Comparison of ENCODE assay signal across 7 mouse cellular contexts in genomic region chr12:113142021-113142975, GRCm38 (mm10). TPM values are rescaled to one million over a fixed set of nuclear protein-coding genes. Genes with fewer than 3 reads are reported as not detected.
DNase-seq lines count a peak whose midpoint lies in the region; ATAC-seq and TF ChIP-seq lines count a peak whose summit lies in the region.

No protein-coding gene starts in this region.

- peak overlapping the region; percentile 77 for H3K27ac ChIP-seq in hindbrain, embryonic 16.5 days (ENCODE audit: low read depth, low read length)
- H3K27ac ChIP-seq in limb, embryonic 10.5 days = peak overlapping the region; percentile 53; the same call in 1 of the 2 replicates
- peak overlapping the region; percentile 52 for H3K27ac ChIP-seq in midbrain, embryonic 13.5 days

- H3K4me1 ChIP-seq in hindbrain, embryonic 16.5 days (ENCODE audit: control insufficient read depth, insufficient read depth, low read depth, low read length) = peaks cover 45% of the 10 kb centered on the region
- peaks cover 56% of the 10 kb centered on the region for H3K4me1 ChIP-seq in limb, embryonic 10.5 days
- H3K4me1 ChIP-seq in midbrain, embryonic 13.5 days (replicated peaks) = peaks cover 54% of the 10 kb centered on the region

- no peak for TF ChIP-seq CTCF in Patski (IDR thresholded peaks at IDR 0.05)

- in situ Hi-C loops in Patski (cut with MboI; ENCODE audit: low pct_unique_long_range_greater_than_20kb) = no loop called here

- H3K9me3 ChIP-seq in hindbrain, embryonic 16.5 days (ENCODE audit: control insufficient read depth, low read length) = no peaks in the 10 kb centered on the region
- H3K9me3 ChIP-seq in limb, embryonic 10.5 days (replicated peaks) = no peaks in the 10 kb centered on the region
- no peaks in the 10 kb centered on the region for H3K9me3 ChIP-seq in midbrain, embryonic 13.5 days

- peak; percentile 33 for ATAC-seq in Patski
- peak; percentile 6 for ATAC-seq in hindbrain, embryonic 16.5 days
- ATAC-seq in midbrain, embryonic 13.5 days = no peak
- no peak for ATAC-seq in monocyte, adult 5-6 weeks (replicated peaks; ENCODE audit: insufficient number of reproducible peaks, low FRiP score, low TSS enrichment, poor library complexity, severe bottlenecking)

- CTCF ChIA-PET in Patski (lab: Charles Lee) = interaction anchor here (1.0 to 2.0 kb wide), 2 partner anchors 9 to 13 kb away, joined by 3 to 5 read pairs; no protein-coding TSS in a partner anchor

- H3K36me3 ChIP-seq in hindbrain, embryonic 16.5 days (ENCODE audit: control insufficient read depth, insufficient read depth, low read length) = no peaks in the 10 kb centered on the region; the same call in 1 of the 2 replicates
- H3K36me3 ChIP-seq in limb, embryonic 10.5 days = peaks cover 20% of the 10 kb centered on the region
- peaks cover 36% of the 10 kb centered on the region for H3K36me3 ChIP-seq in midbrain, embryonic 13.5 days

- no peak for DNase-seq in Patski (ENCODE audit: low read depth, low spot score)
- peak; percentile 36 for DNase-seq in brain, adult 2 months (ENCODE audit: low read depth, low spot score)
- DNase-seq in gastrocnemius, postnatal 10 days = peak; percentile 64
- DNase-seq in limb, embryonic 10.5 days (ENCODE audit: low spot score) = peak; percentile 54

- peak overlapping the region; percentile 60 for H3K4me3 ChIP-seq in hindbrain, embryonic 16.5 days (ENCODE audit: low read length)
- H3K4me3 ChIP-seq in limb, embryonic 10.5 days = peak overlapping the region; percentile 60
- peak overlapping the region; percentile 74 for H3K4me3 ChIP-seq in midbrain, embryonic 13.5 days (replicated peaks)

- H3K4me2 ChIP-seq in hindbrain, embryonic 16.5 days (ENCODE audit: low read length) = peak overlapping the region; percentile 69
- H3K4me2 ChIP-seq in midbrain, embryonic 13.5 days (replicated peaks) = peak overlapping the region; percentile 82

- H3K9ac ChIP-seq in hindbrain, embryonic 16.5 days (ENCODE audit: low read depth, low read length) = peak overlapping the region; percentile 75
- H3K9ac ChIP-seq in midbrain, embryonic 13.5 days (replicated peaks) = peak overlapping the region; percentile 81

- 16% methylated on average over 15 of the region's 15 CpGs for WGBS in hindbrain, embryonic 16.5 days
- 21% methylated on average over 15 of the region's 15 CpGs for WGBS in limb, embryonic 10.5 days
- WGBS in midbrain, embryonic 13.5 days = 19% methylated on average over 15 of the region's 15 CpGs

- H3K27me3 ChIP-seq in Patski = no peaks in the 10 kb centered on the region
- H3K27me3 ChIP-seq in hindbrain, embryonic 16.5 days (replicated peaks; ENCODE audit: control insufficient read depth, insufficient read depth, low read length) = no peaks in the 10 kb centered on the region
- H3K27me3 ChIP-seq in limb, embryonic 10.5 days (ENCODE audit: low read depth, poor library complexity, severe bottlenecking) = peaks cover 64% of the 10 kb centered on the region
- H3K27me3 ChIP-seq in midbrain, embryonic 13.5 days = no peaks in the 10 kb centered on the region; the same call in 1 of the 2 replicates

- POLR2A ChIA-PET in Patski (lab: Charles Lee) = no interaction called here

RNA-seq across cellular contexts. Expression of gene Crip2, which starts 2.3 kb away (rescaled TPM):
- polyA plus RNA-seq in Patski (2021) = 101 TPM
- total RNA-seq in gastrocnemius, postnatal 10 days (2021) = 100 to 1,000 TPM in 1 of 2 experiments, 10 to 100 TPM in 1; 94.0 to 102 TPM
- 342 and 346 TPM in 2 replicates for polyA plus RNA-seq in hindbrain, embryonic 16.5 days (2015; fragmentation: Nextera tagmentation; extraction: Ambion mirVana)
- 58.8 and 63.8 TPM in 2 replicates for polyA plus RNA-seq in limb, embryonic 10.5 days (2016; fragmentation: Nextera tagmentation; extraction: Ambion mirVana)
- polyA plus RNA-seq in midbrain, embryonic 13.5 days (2015; fragmentation: Nextera tagmentation; extraction: Ambion mirVana) = 360 TPM in 2 replicates
- 0.57 to 1.7 TPM in 2 of 3 replicates, not detected in the other for total RNA-seq in monocyte, adult 5-6 weeks (2017)

RNA-seq across cellular contexts. Expression of gene Crip1, which starts 3.8 kb away (rescaled TPM):
- 0.17 TPM for polyA plus RNA-seq in Patski (2021)
- total RNA-seq in gastrocnemius, postnatal 10 days (2021) = 100 to 1,000 TPM; 143 to 189 TPM
- 29.8 and 40.7 TPM in 2 replicates for polyA plus RNA-seq in hindbrain, embryonic 16.5 days (2015; fragmentation: Nextera tagmentation; extraction: Ambion mirVana)
- polyA plus RNA-seq in limb, embryonic 10.5 days (2016; fragmentation: Nextera tagmentation; extraction: Ambion mirVana) = 48.7 and 61.0 TPM in 2 replicates
- polyA plus RNA-seq in midbrain, embryonic 13.5 days (2015; fragmentation: Nextera tagmentation; extraction: Ambion mirVana) = 31.0 and 35.1 TPM in 2 replicates
- total RNA-seq in monocyte, adult 5-6 weeks (2017) = 1,094 to 1,293 TPM (median 1,104 TPM) in 3 replicates

RNA-seq across cellular contexts. Expression of gene Tedc1, which starts 13.9 kb away (rescaled TPM):
- 9.7 TPM for polyA plus RNA-seq in Patski (2021)
- 1 to 10 TPM; 2.0 to 2.5 TPM for total RNA-seq in gastrocnemius, postnatal 10 days (2021)
- polyA plus RNA-seq in hindbrain, embryonic 16.5 days (2015; fragmentation: Nextera tagmentation; extraction: Ambion mirVana) = 14.5 and 18.3 TPM in 2 replicates
- 49.4 and 60.2 TPM in 2 replicates for polyA plus RNA-seq in limb, embryonic 10.5 days (2016; fragmentation: Nextera tagmentation; extraction: Ambion mirVana)
- polyA plus RNA-seq in midbrain, embryonic 13.5 days (2015; fragmentation: Nextera tagmentation; extraction: Ambion mirVana) = 21.3 and 21.6 TPM in 2 replicates
- total RNA-seq in monocyte, adult 5-6 weeks (2017) = 3.6 to 8.8 TPM (median 4.8 TPM) in 3 replicates

RNA-seq across cellular contexts. Expression of gene Tmem121, which starts 43.4 kb away (rescaled TPM):
- polyA plus RNA-seq in Patski (2021) = 12.3 TPM
- total RNA-seq in gastrocnemius, postnatal 10 days (2021) = 1 to 10 TPM in 1 of 2 experiments, under 1 TPM in 1; 0.85 to 1.5 TPM
- 50.8 and 52.2 TPM in 2 replicates for polyA plus RNA-seq in hindbrain, embryonic 16.5 days (2015; fragmentation: Nextera tagmentation; extraction: Ambion mirVana)
- 12.3 and 15.7 TPM in 2 replicates for polyA plus RNA-seq in limb, embryonic 10.5 days (2016; fragmentation: Nextera tagmentation; extraction: Ambion mirVana)
- 24.7 and 30.2 TPM in 2 replicates for polyA plus RNA-seq in midbrain, embryonic 13.5 days (2015; fragmentation: Nextera tagmentation; extraction: Ambion mirVana)
- 0.19 TPM in 1 of 3 replicates, not detected in the others for total RNA-seq in monocyte, adult 5-6 weeks (2017)

RNA-seq across cellular contexts. Expression of gene Mta1, which starts 44.2 kb away (rescaled TPM):
- polyA plus RNA-seq in Patski (2021) = 95.8 TPM
- total RNA-seq in gastrocnemius, postnatal 10 days (2021) = 10 to 100 TPM; 46.0 to 52.0 TPM
- polyA plus RNA-seq in hindbrain, embryonic 16.5 days (2015; fragmentation: Nextera tagmentation; extraction: Ambion mirVana) = 13.4 and 14.6 TPM in 2 replicates
- 22.9 and 25.9 TPM in 2 replicates for polyA plus RNA-seq in limb, embryonic 10.5 days (2016; fragmentation: Nextera tagmentation; extraction: Ambion mirVana)
- 17.2 and 17.4 TPM in 2 replicates for polyA plus RNA-seq in midbrain, embryonic 13.5 days (2015; fragmentation: Nextera tagmentation; extraction: Ambion mirVana)
- 9.6 to 19.4 TPM (median 12.7 TPM) in 3 replicates for total RNA-seq in monocyte, adult 5-6 weeks (2017)

Comparison
In these comparisons a context has a peak if more than half of its experiments do, and no peak if none do; other contexts are left out.
1. ATAC-seq: peak in Patski (single experiment) and hindbrain, embryonic 16.5 days (single experiment); none in midbrain, embryonic 13.5 days (single experiment) and monocyte, adult 5-6 weeks (single experiment).
2. RNA of gene Crip1, which starts 3.8 kb away (polyA plus RNA-seq): 48.7 to 61.0 TPM in limb, embryonic 10.5 days, 31.0 to 35.1 TPM in midbrain, embryonic 13.5 days and 29.8 to 40.7 TPM in hindbrain, embryonic 16.5 days; 0.17 TPM in Patski (single experiment); every median in the first group is over 10 times any median in the second.
3. Peak in every context shown above with its lines, with median percentiles within 50 percentile points of each other: H3K27ac ChIP-seq and H3K4me3 ChIP-seq.